Mouse (Mus musculus) cerebellum, adult 9-10 months (tissue): Measurements from ENCODE around the gene Palld.

ENCODE experiments used
- DNase-seq: peaks from one replicate; pipeline ENCODE4 v3.0.0; 2022

The Palld gene

GRCm38 (mm10) chr8:61771328-61771727 lies 131.2 kb downstream of the Palld start:
- DNase-seq = no peak

GRCm38 (mm10) chr8:61769340-61769879 lies 133.1 kb downstream of the Palld start:
- no peak for DNase-seq

- DNase-seq = no peak
These were observed 142.3 kb downstream of the Palld start for GRCm38 (mm10) chr8:61760190-61760578.

GRCm38 (mm10) chr8:61759327-61760189 lies 142.9 kb downstream of the Palld start:
- DNase-seq = no peak

GRCm38 (mm10) chr8:61758686-61759326 lies 143.7 kb downstream of the Palld start:
- DNase-seq = no peak

- no peak for DNase-seq
These were observed 145.2 kb downstream of the Palld start for GRCm38 (mm10) chr8:61756971-61757965.

- DNase-seq = no peak
These were observed 147.3 kb downstream of the Palld start for GRCm38 (mm10) chr8:61755186-61755585.

GRCm38 (mm10) chr8:61747070-61747469 lies 155.4 kb downstream of the Palld start:
- DNase-seq = no peak

GRCm38 (mm10) chr8:61745181-61745980 lies 157.1 kb downstream of the Palld start:
- no peak for DNase-seq

- no peak for DNase-seq
These were observed 158.5 kb downstream of the Palld start for GRCm38 (mm10) chr8:61743764-61744562.

GRCm38 (mm10) chr8:61737465-61737864 lies 165.0 kb downstream of the Palld start:
- no peak for DNase-seq

- DNase-seq = no peak
These were observed 165.7 kb downstream of the Palld start for GRCm38 (mm10) chr8:61736739-61737243.

- DNase-seq = no peak
These were observed 166.4 kb downstream of the Palld start for GRCm38 (mm10) chr8:61736117-61736516.

- no peak for DNase-seq
These were observed 168.3 kb downstream of the Palld start for GRCm38 (mm10) chr8:61734164-61734563.

GRCm38 (mm10) chr8:61732184-61732583 lies 170.3 kb downstream of the Palld start:
- no peak for DNase-seq

GRCm38 (mm10) chr8:61731306-61732088 lies 171.0 kb downstream of the Palld start:
- no peak for DNase-seq

- DNase-seq = no peak
These were observed 171.8 kb downstream of the Palld start for GRCm38 (mm10) chr8:61730669-61731068.

- no peak for DNase-seq
These were observed 177.0 kb downstream of the Palld start for GRCm38 (mm10) chr8:61725306-61726017.

- DNase-seq = no peak
These were observed 180.3 kb downstream of the Palld start for GRCm38 (mm10) chr8:61722226-61722625.
